Mouse (Mus musculus) limb, embryonic 13.5 days (tissue): ENCODE measurements at regions not wholly inside any gene's neighbourhood (a gene's known extent, or its start where the extent isn't known, plus 50 kb on each side); places are given as distances from the start of the nearest gene placed in this dataset.

Experiments
- ATAC-seq: fragments of 200-750 bp; cut with Nextera tagmentation; 2 replicates; pipeline ENCODE4 v1.8.0; 2017; ENCODE audit warnings: low read depth, moderate number of reproducible peaks, moderate TSS enrichment; ENCODE audit not compliant: low FRiP score
- H3K27ac ChIP-seq: fragments of 300-500 bp; sonication (generic); 2 replicates; pipeline ENCODE4 v1.5.1; 2015; ENCODE audit warnings: inconsistent platforms, mild to moderate bottlenecking, moderate library complexity
- H3K27me3 ChIP-seq: fragments of 300-500 bp; sonication (generic); 2 replicates; pipeline ENCODE4 v1.6.1; 2015; ENCODE audit warnings: mild to moderate bottlenecking, inconsistent platforms
- H3K36me3 ChIP-seq: fragments of 300-500 bp; sonication (generic); 2 replicates; pipeline ENCODE4 v1.6.1; 2015; ENCODE audit warnings: inconsistent platforms, mild to moderate bottlenecking, moderate library complexity
- H3K4me1 ChIP-seq: fragments of 300-500 bp; sonication (generic); 2 replicates; pipeline ENCODE4 v1.6.1; 2015; ENCODE audit warnings: inconsistent platforms
- H3K4me2 ChIP-seq: fragments of 300-500 bp; sonication (generic); replicated peaks from 2 replicates; pipeline ENCODE4 v1.6.1; 2015; ENCODE audit warnings: inconsistent platforms, mild to moderate bottlenecking, moderate library complexity
- H3K4me3 ChIP-seq: fragments of 300-500 bp; sonication (generic); 2 replicates; pipeline ENCODE4 v1.5.1; 2015; ENCODE audit warnings: moderate library complexity, mild to moderate bottlenecking, inconsistent platforms
- H3K9ac ChIP-seq: fragments of 300-500 bp; sonication (generic); 2 replicates; pipeline ENCODE4 v1.6.1; 2015; ENCODE audit warnings: mild to moderate bottlenecking, inconsistent platforms
- H3K9me3 ChIP-seq: fragments of 300-500 bp; sonication (generic); 2 replicates; pipeline ENCODE4 v1.6.1; 2016; ENCODE audit warnings: inconsistent platforms
- WGBS: fragments of 180-500 bp; shearing (Covaris S2); methylation state at CpG from one replicate; pipeline ENCODE4 v1.1.7; 2015; 5-methylcytosine and 5-hydroxymethylcytosine counted together

DNA sequence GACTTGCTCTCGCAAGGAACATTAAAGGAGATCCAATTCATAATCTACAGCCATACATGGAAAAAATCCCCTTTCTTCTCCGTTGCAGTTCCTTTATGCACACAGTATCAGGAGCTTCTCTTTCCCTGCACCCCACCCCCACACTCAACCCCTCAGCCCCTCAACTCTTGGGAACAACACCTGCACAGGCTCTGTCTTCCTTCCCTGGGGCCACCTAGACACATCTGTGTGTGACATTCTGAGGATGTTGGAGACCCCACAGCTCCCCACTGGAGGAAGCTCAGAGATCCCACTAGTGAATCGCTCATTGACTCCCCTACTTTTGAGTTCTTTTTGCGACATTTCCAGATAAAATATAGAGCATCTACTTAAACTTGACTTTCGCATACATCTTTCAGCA lies 174.4 kb downstream of the Icos start:
- no peak overlapping the region for H3K9ac ChIP-seq
- peaks cover under 1% of the 10 kb centered on the region; the same call in 1 of the 2 replicates for H3K27me3 ChIP-seq
- peaks cover 20% of the 10 kb centered on the region for H3K4me1 ChIP-seq
- no peak overlapping the region for H3K27ac ChIP-seq
- H3K4me3 ChIP-seq, result no peak overlapping the region
- H3K9me3 ChIP-seq, result no peaks in the 10 kb centered on the region
- no peaks in the 10 kb centered on the region for H3K36me3 ChIP-seq
- WGBS, result 59% methylated on average over 5 of the region's 5 CpGs
- no peak overlapping the region for H3K4me2 ChIP-seq
- ATAC-seq, result no peak

DNA sequence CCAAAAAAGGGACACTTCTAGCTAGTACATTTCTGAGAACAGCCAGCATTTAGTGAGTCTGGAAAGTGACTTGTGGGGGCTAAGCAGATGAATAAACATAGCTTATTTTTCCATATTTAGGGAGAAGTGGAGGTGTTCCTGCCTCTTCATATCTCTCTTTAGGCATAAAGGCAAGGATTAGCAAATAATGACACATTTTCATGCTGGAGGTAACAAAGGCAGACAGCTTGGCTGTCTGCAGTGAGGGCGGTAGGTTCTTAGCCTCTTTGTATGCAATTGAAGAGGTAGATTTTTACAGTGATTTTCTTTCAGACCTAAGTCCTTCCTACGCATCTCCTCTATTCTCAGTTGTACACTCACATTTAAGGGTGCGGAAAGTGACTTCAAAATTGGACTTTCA lies 176.5 kb downstream of the Icos start:
- H3K4me3 ChIP-seq, result no peak overlapping the region
- no peaks in the 10 kb centered on the region for H3K9me3 ChIP-seq
- ATAC-seq, result no peak
- H3K27ac ChIP-seq, result no peak overlapping the region
- WGBS, result 95% methylated on average over 3 of the region's 3 CpGs
- no peaks in the 10 kb centered on the region for H3K27me3 ChIP-seq
- no peaks in the 10 kb centered on the region for H3K36me3 ChIP-seq
- no peak overlapping the region for H3K9ac ChIP-seq
- H3K4me2 ChIP-seq, result no peak overlapping the region
- peaks cover 20% of the 10 kb centered on the region for H3K4me1 ChIP-seq

DNA sequence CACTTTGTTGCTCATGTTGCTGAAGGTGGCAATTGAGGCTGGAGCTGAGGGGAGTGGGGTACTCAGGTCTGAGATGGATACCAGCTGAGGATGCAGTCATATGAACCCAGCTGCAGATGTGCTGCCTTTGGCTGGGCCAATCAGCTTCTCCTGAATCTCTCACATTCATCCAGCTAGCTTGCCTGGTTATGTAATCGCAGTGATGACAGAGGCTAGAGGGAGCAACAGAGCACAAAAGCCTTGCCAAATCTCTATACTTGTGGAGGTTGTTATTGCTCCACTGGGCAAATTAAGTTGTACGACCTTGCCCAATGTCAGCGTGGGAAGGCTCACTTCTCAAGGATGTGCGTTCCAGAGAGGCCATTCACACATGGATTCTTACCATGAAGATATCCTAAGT lies 179.5 kb downstream of the Icos start:
- peak; percentile 69; the same call in 1 of the 2 replicates for ATAC-seq

DNA sequence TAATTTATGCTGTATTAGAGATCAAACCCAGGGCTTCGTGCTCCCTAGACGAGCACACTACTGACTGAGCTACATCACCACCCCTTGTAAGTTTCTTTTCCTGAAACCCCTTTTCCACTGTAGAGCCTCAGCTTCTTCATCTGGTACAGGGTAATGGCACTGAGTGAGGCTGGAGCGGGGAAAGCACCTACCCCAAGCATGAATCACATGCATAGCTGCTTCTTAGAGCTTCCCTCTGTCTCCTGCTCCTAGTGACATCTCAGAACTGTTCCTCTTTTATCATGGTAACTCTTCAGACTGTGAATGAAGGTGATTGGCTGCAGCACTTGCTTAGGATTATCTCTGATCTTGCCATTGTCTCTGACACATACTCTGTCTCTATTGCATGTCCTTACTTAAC lies 182.8 kb downstream of the Icos start:
- H3K4me3 ChIP-seq, result no peak overlapping the region
- no peak overlapping the region for H3K27ac ChIP-seq
- no peaks in the 10 kb centered on the region for H3K36me3 ChIP-seq
- no peaks in the 10 kb centered on the region for H3K27me3 ChIP-seq
- H3K9ac ChIP-seq, result no peak overlapping the region
- WGBS, result 78% methylated on average over 3 of the region's 3 CpGs
- H3K4me1 ChIP-seq, result 0 out of 2 replicates have a peak, but pooled peaks cover 4% of the 10 kb centered on the region
- no peaks in the 10 kb centered on the region for H3K9me3 ChIP-seq
- H3K4me2 ChIP-seq, result no peak overlapping the region
- ATAC-seq, result no peak

More for the DNA sequence above, 179.5 kb downstream of the Icos start:
- H3K4me1 ChIP-seq, result 0 out of 2 replicates have a peak, but pooled peaks cover 5% of the 10 kb centered on the region
- no peaks in the 10 kb centered on the region for H3K36me3 ChIP-seq
- no peaks in the 10 kb centered on the region for H3K9me3 ChIP-seq
- H3K27me3 ChIP-seq, result no peaks in the 10 kb centered on the region
- H3K4me2 ChIP-seq, result no peak overlapping the region
- no peak overlapping the region for H3K27ac ChIP-seq
- no peak overlapping the region for H3K9ac ChIP-seq
- 48% methylated on average over 4 of the region's 4 CpGs for WGBS
- H3K4me3 ChIP-seq, result no peak overlapping the region

DNA sequence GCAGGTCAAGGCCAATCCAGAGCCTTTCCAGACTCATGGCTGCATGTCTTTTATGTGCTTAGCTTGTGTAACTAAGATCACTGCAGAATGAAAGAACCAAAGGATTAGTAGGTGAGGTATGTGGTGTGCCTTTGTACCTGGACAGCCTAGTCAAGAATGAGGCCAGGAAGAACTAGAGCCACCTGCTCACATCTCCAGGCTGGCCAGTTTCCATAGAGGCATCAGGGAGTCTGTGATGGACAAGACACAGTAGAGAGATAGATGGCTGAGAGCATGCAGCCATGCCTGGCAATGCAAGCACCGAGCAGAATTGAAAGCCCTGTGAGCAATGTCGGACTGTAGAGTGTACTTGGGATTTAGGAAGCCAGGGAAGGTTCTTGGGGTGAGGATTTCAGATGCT lies 186.5 kb downstream of the Icos start:
- no peaks in the 10 kb centered on the region for H3K27me3 ChIP-seq
- H3K4me1 ChIP-seq, result no peaks in the 10 kb centered on the region
- H3K4me2 ChIP-seq, result no peak overlapping the region
- H3K36me3 ChIP-seq, result no peaks in the 10 kb centered on the region
- H3K9ac ChIP-seq, result no peak overlapping the region
- H3K9me3 ChIP-seq, result no peaks in the 10 kb centered on the region
- H3K27ac ChIP-seq, result no peak overlapping the region
- H3K4me3 ChIP-seq, result no peak overlapping the region
- no peak for ATAC-seq
- 93% methylated on average over 2 of the region's 2 CpGs for WGBS

DNA sequence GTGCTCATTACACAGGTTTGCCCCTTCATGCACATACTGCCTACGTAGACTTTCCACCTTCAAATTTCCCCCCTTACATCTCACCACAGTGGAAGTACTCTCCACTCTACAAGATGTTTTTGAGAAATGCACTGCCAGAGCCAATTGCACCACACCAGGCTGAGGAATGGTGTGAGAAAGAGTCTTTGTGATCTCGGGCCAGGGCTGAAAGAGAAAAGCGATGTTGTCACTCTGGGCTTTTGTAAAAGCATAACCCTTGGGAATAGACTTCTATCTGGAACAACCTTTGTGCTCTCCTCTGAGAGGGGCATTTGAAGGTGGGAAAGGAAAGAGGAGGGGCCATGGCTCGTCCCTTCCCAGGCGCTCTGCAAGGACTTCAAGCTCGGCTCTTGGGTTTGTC lies 194.2 kb downstream of the Icos start:
- no peak for ATAC-seq
- H3K4me2 ChIP-seq, result no peak overlapping the region
- 0 out of 2 replicates have a peak, but pooled peaks cover 3% of the 10 kb centered on the region for H3K4me1 ChIP-seq
- no peak overlapping the region for H3K9ac ChIP-seq
- 80% methylated on average over 6 of the region's 6 CpGs for WGBS
- H3K36me3 ChIP-seq, result no peaks in the 10 kb centered on the region
- no peak overlapping the region for H3K4me3 ChIP-seq
- no peaks in the 10 kb centered on the region for H3K9me3 ChIP-seq
- no peak overlapping the region for H3K27ac ChIP-seq
- no peaks in the 10 kb centered on the region for H3K27me3 ChIP-seq

DNA sequence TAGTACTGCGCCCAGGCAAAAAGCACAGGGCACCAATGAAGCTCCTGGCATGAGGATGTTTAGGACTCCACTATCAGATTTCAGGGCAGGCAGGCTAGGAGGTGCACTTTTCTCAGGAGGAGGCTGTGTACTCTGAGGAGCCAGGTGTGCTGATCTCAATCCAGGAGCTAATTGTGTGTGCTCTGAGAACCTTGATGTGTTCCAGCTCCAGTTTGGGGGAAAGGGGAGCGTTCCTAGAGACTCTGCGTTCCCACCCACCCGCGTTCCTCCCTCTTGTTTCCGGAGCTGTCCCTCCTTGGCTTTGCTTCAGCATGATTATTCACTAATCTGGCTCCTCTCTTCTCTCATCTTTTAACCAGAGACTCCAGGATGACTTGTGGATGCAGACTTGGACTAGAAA lies 195.2 kb downstream of the Icos start:
- WGBS, result 60% methylated on average over 6 of the region's 6 CpGs
- Histone ChIP-seq H3K36me3 (no peaks in the 10 kb centered on the region), H3K9me3 (no peaks in the 10 kb centered on the region), H3K4me2 (no peak overlapping the region), H3K4me3 (no peak overlapping the region), H3K9ac (no peak overlapping the region), H3K4me1 (0 out of 2 replicates have a peak, but pooled peaks cover 3% of the 10 kb centered on the region), H3K27me3 (no peaks in the 10 kb centered on the region), H3K27ac (no peak overlapping the region)
- no peak for ATAC-seq

DNA sequence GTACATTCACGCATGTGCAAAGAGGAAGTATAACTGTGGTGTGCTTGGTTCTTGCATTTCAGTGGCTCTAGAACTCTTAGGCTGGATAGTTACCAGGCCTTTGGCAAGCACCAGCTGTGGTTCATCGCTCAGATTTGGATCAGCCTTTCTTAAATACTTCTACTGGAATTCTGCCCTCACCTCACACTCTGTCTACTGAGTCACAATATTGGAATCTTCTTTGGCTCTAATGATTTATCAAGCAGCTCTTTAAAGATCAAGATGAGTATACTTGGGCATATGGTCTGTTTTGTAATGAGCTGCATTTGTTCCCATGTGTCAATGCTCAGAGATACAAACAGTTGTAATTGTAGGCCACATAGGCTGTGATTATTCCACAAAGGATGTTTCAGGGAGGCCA lies 197.5 kb downstream of the Icos start:
- ATAC-seq, result no peak
- Histone ChIP-seq H3K27ac (no peak overlapping the region), H3K9ac (no peak overlapping the region), H3K4me2 (no peak overlapping the region), H3K4me3 (no peak overlapping the region), H3K4me1 (peaks cover 7% of the 10 kb centered on the region), H3K36me3 (no peaks in the 10 kb centered on the region), H3K27me3 (no peaks in the 10 kb centered on the region), H3K9me3 (no peaks in the 10 kb centered on the region)
- 93% methylated on average over 2 of the region's 2 CpGs for WGBS

DNA sequence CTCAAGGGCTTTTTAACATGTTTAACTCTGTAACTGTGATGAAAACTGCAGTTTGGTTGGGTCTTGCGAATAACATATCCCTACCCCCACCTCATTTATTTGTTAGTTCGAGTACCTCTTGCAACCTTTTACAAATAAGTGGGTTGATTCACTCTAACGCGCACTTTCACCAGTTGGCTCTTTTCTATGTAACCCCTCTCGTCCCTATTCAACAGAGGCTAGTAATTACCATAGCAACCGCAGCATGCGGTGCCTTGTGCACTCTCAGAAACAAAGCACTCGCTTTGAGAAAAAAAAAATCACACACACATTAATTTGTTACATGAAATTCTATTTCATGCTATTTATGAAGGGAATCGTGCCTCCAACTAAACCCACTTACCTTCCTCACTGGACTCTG lies 201.7 kb downstream of the Icos start:
- 65% methylated on average over 9 of the region's 9 CpGs for WGBS
- H3K4me3 ChIP-seq, result no peak overlapping the region
- no peak overlapping the region for H3K4me2 ChIP-seq
- no peak overlapping the region for H3K27ac ChIP-seq
- no peaks in the 10 kb centered on the region for H3K9me3 ChIP-seq
- ATAC-seq, result no peak
- peaks cover 28% of the 10 kb centered on the region for H3K4me1 ChIP-seq
- no peak overlapping the region for H3K9ac ChIP-seq
- no peaks in the 10 kb centered on the region for H3K36me3 ChIP-seq
- no peaks in the 10 kb centered on the region for H3K27me3 ChIP-seq

DNA sequence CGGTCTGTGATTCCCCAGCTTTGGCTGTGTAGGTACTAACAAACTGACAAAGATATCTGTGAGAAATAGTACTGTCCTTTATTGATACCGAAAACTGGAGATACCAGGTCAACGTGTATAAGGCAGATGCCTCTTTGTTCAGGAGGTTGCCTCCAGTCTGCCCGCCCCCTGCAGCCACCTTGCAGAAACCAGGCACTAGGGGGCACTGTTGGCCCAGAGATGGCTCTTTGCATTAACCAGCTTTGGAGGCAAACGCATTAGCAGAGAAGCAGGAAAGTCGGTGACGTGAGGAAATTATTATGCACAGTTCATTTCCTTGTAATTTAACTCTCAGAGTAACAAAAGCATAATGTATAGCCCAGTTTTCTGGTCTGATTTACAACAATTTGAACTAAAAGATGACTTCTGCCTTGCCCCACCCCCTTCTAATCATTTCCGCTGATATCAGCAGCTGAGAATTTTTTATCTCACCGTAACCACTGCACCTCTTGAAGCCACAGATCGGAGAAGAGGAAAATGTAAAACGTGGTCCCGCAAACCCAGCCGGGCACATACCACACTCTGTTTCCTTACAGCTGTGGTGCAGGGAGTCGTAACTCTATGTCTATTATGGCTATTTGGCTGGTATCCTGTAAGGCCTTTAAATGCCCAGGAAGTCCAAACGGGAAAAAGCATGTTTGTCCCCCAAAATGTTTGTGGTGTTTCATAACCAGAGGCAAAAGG lies 203.5 kb downstream of the Icos start:
- H3K9ac ChIP-seq, result no peak overlapping the region
- no peaks in the 10 kb centered on the region for H3K27me3 ChIP-seq
- no peak overlapping the region for H3K27ac ChIP-seq
- WGBS, result 10% methylated on average over 15 of the region's 15 CpGs
- H3K9me3 ChIP-seq, result no peaks in the 10 kb centered on the region
- peak overlapping the region; percentile 59 for H3K4me2 ChIP-seq
- peaks cover 31% of the 10 kb centered on the region for H3K4me1 ChIP-seq
- H3K4me3 ChIP-seq, result peak overlapping the region; percentile 28; the same call in 1 of the 2 replicates
- no peaks in the 10 kb centered on the region for H3K36me3 ChIP-seq
- peak; percentile 87 for ATAC-seq

DNA sequence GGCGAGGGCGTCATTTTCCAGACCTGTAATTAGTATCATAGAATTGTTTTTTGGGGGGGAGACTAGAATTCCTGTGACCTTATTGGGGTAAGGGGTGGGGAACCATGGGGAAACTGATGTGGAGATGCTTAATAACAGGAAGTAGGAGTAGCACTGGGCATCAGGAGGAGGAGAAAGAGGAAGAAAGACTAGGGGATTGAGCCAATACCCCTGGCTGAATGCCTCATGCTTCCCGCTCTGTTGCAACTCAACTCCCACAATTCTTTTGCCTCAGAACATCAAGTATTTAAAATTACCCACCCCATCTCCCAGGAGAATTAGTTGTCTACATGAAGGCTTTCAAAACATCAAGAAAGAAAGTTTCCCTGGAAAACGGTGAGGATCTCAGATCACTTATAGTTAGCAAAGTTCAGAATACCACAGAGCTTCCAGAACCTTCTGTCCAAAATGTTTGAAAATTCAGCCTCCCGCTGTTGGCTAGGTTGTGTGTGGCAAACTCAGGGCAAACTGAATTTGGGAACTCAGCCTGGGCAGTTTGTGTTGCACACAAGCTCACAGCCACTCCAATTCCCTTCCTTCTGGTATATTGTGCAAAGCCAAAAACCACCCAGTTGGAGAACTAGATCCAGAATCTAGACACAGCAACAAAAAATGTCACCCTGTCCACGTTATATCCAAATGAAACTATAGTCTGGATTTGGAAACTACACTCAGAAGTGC lies 209.8 kb downstream of the Icos start:
- Histone ChIP-seq H3K27ac (no peak overlapping the region), H3K4me2 (no peak overlapping the region), H3K9ac (no peak overlapping the region), H3K27me3 (no peaks in the 10 kb centered on the region), H3K4me1 (peaks cover 32% of the 10 kb centered on the region), H3K4me3 (no peak overlapping the region), H3K9me3 (no peaks in the 10 kb centered on the region), H3K36me3 (no peaks in the 10 kb centered on the region)
- ATAC-seq, result no peak
- WGBS, result 77% methylated on average over 6 of the region's 6 CpGs

DNA sequence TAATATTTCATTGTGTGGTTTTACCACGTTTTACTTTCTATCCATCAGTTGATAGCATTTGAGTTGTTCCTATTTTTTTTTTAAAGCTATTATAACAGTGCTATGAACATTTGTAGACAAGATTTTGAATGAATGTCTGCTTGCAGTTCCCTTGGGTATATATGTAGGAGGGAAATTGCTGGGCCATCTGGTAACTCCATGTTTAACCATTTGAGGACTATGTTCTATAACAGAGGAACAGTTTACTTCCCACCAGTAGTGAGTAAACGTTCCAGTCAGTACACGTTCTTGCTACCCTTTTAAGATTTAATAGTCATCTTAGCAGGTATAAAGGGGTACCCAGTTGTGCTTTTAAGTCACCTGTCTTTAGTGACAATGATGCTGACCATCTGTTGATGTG lies 213.2 kb downstream of the Icos start:
- Histone ChIP-seq H3K9me3 (no peaks in the 10 kb centered on the region), H3K36me3 (no peaks in the 10 kb centered on the region), H3K27ac (no peak overlapping the region), H3K9ac (no peak overlapping the region), H3K4me3 (no peak overlapping the region), H3K4me1 (peaks cover 40% of the 10 kb centered on the region), H3K4me2 (no peak overlapping the region), H3K27me3 (no peaks in the 10 kb centered on the region)
- ATAC-seq, result no peak
- 45% methylated on average over 3 of the region's 3 CpGs for WGBS
